10 mouse cellular contexts compared by ENCODE assay signal in genomic region chr2:126765867-126766582, GRCm38 (mm10). TPM values are rescaled to one million over a fixed set of nuclear protein-coding genes. Genes with fewer than 3 reads are reported as not detected.
DNase-seq lines count a peak whose midpoint lies in the region; ATAC-seq lines count a peak whose summit lies in the region.
"Had no signal": no experiment of that assay in that cellular context is flagged by ENCODE, and none has a peak within 500 bp of the region (broad histone marks: within the 10 kb centered on the region; RNA-seq: fewer than 3 reads in every experiment).

No protein-coding gene starts in this region.

- no peaks in the 10 kb centered on the region for H3K4me1 ChIP-seq in limb, embryonic 11.5 days (ENCODE audit: control insufficient read depth, insufficient read depth, low read length)
- peaks cover 5% of the 10 kb centered on the region for H3K4me1 ChIP-seq in limb, embryonic 10.5 days
- peaks cover 7% of the 10 kb centered on the region; the same call in 1 of the 2 replicates for H3K4me1 ChIP-seq in hindbrain, embryonic 15.5 days (replicated peaks)
- 0 out of 2 replicates have a peak, but pooled peaks cover 7% of the 10 kb centered on the region for H3K4me1 ChIP-seq in neural tube, embryonic 15.5 days

- peaks cover 6% of the 10 kb centered on the region for H3K36me3 ChIP-seq in limb, embryonic 11.5 days (ENCODE audit: control insufficient read depth, insufficient read depth, low read length)
- H3K36me3 ChIP-seq in limb, embryonic 10.5 days: peaks cover 37% of the 10 kb centered on the region
- H3K36me3 ChIP-seq in hindbrain, embryonic 15.5 days: peaks cover 22% of the 10 kb centered on the region
- H3K36me3 ChIP-seq in neural tube, embryonic 15.5 days: peaks cover 26% of the 10 kb centered on the region

- DNase-seq in cerebellum, postnatal 10 days: peak; percentile 10 to 14
- DNase-seq in cerebellum, adult 18-20 months: no peak
- DNase-seq in limb, embryonic 11.5 days (ENCODE audit: low spot score): peak; percentile 27
- DNase-seq in limb, embryonic 10.5 days (ENCODE audit: low spot score): no peak
- no peak for DNase-seq in testis, postnatal 14 days (ENCODE audit: low spot score)
- DNase-seq in cerebellum, adult 9-10 months: no peak
- DNase-seq: adrenal gland, adult 8-10 months had no signal

- ATAC-seq in limb, embryonic 11.5 days (ENCODE audit: insufficient number of reproducible peaks, low FRiP score, low TSS enrichment, low read depth): no peak
- ATAC-seq in hindbrain, embryonic 15.5 days (ENCODE audit: low FRiP score, low read depth): peak; percentile 45; the same call in 1 of the 2 replicates
- peak; percentile 77 for ATAC-seq in neural tube, embryonic 15.5 days (ENCODE audit: low FRiP score)

- H3K9ac ChIP-seq in limb, embryonic 11.5 days (ENCODE audit: low read length): no peak overlapping the region
- no peak overlapping the region for H3K9ac ChIP-seq in hindbrain, embryonic 15.5 days
- H3K9ac ChIP-seq in neural tube, embryonic 15.5 days (replicated peaks): no peak overlapping the region
- H3K9ac ChIP-seq: limb, embryonic 15.5 days had no signal

- H3K27ac ChIP-seq in limb, embryonic 11.5 days (replicated peaks; ENCODE audit: low read depth, low read length): no peak overlapping the region
- no peak overlapping the region for H3K27ac ChIP-seq in limb, embryonic 10.5 days
- H3K27ac ChIP-seq in hindbrain, embryonic 15.5 days (replicated peaks): no peak overlapping the region
- H3K27ac ChIP-seq in neural tube, embryonic 15.5 days (replicated peaks): no peak overlapping the region
- H3K27ac ChIP-seq: limb, embryonic 15.5 days had no signal

- H3K9me3 ChIP-seq in limb, embryonic 11.5 days (ENCODE audit: control insufficient read depth, low read length): no peaks in the 10 kb centered on the region
- H3K9me3 ChIP-seq in limb, embryonic 10.5 days (replicated peaks): no peaks in the 10 kb centered on the region
- no peaks in the 10 kb centered on the region for H3K9me3 ChIP-seq in hindbrain, embryonic 15.5 days
- H3K9me3 ChIP-seq in neural tube, embryonic 15.5 days (replicated peaks): no peaks in the 10 kb centered on the region
- H3K9me3 ChIP-seq: limb, embryonic 15.5 days had no signal

- WGBS in limb, embryonic 11.5 days: 50% methylated on average over 11 of the region's 11 CpGs
- WGBS in limb, embryonic 10.5 days: 55% methylated on average over 11 of the region's 11 CpGs
- WGBS in hindbrain, embryonic 15.5 days: 41% methylated on average over 11 of the region's 11 CpGs
- WGBS in neural tube, embryonic 15.5 days: 27% methylated on average over 11 of the region's 11 CpGs

- no peaks in the 10 kb centered on the region for H3K27me3 ChIP-seq in limb, embryonic 11.5 days (ENCODE audit: control insufficient read depth, insufficient read depth, low read length)
- no peaks in the 10 kb centered on the region for H3K27me3 ChIP-seq in limb, embryonic 10.5 days (ENCODE audit: low read depth, poor library complexity, severe bottlenecking)
- H3K27me3 ChIP-seq in hindbrain, embryonic 15.5 days: no peaks in the 10 kb centered on the region
- no peaks in the 10 kb centered on the region for H3K27me3 ChIP-seq in neural tube, embryonic 15.5 days (replicated peaks)
- H3K27me3 ChIP-seq: limb, embryonic 15.5 days had no signal

- H3K4me3 ChIP-seq in limb, embryonic 11.5 days (ENCODE audit: low read depth, low read length): no peak overlapping the region
- H3K4me3 ChIP-seq in limb, embryonic 10.5 days: no peak overlapping the region
- H3K4me3 ChIP-seq in hindbrain, embryonic 15.5 days: no peak overlapping the region
- no peak overlapping the region for H3K4me3 ChIP-seq in neural tube, embryonic 15.5 days (replicated peaks)
- H3K4me3 ChIP-seq: limb, embryonic 15.5 days had no signal

- H3K4me2 ChIP-seq in limb, embryonic 11.5 days (ENCODE audit: low read depth, severe bottlenecking): no peak overlapping the region
- H3K4me2 ChIP-seq in hindbrain, embryonic 15.5 days: peak overlapping the region; percentile 30
- peak overlapping the region; percentile 35; the same call in 1 of the 2 replicates for H3K4me2 ChIP-seq in neural tube, embryonic 15.5 days
- H3K4me2 ChIP-seq: limb, embryonic 15.5 days had no signal

RNA-seq across cellular contexts. Expression of gene Usp50, which starts 17.2 kb away (rescaled TPM):
- polyA plus RNA-seq in limb, embryonic 11.5 days (2014; fragmentation: Nextera tagmentation; extraction: Ambion mirVana): 2.7 and 3.0 TPM in 2 replicates
- polyA plus RNA-seq in limb, embryonic 10.5 days (2016; fragmentation: Nextera tagmentation; extraction: Ambion mirVana): 1.8 and 2.2 TPM in 2 replicates
- 2.0 and 2.4 TPM in 2 replicates for polyA plus RNA-seq in hindbrain, embryonic 15.5 days (2015; fragmentation: Nextera tagmentation; extraction: Ambion mirVana)
- 2.1 and 2.6 TPM in 2 replicates for polyA plus RNA-seq in neural tube, embryonic 15.5 days (2015; fragmentation: Nextera tagmentation; extraction: Ambion mirVana)

RNA-seq across cellular contexts. Expression of gene Usp8, which starts 58.9 kb away (rescaled TPM):
- 43.7 and 49.2 TPM in 2 replicates for polyA plus RNA-seq in limb, embryonic 11.5 days (2014; fragmentation: Nextera tagmentation; extraction: Ambion mirVana)
- polyA plus RNA-seq in limb, embryonic 10.5 days (2016; fragmentation: Nextera tagmentation; extraction: Ambion mirVana): 40.5 and 43.6 TPM in 2 replicates
- polyA plus RNA-seq in hindbrain, embryonic 15.5 days (2015; fragmentation: Nextera tagmentation; extraction: Ambion mirVana): 28.9 and 29.6 TPM in 2 replicates
- 30.1 and 33.2 TPM in 2 replicates for polyA plus RNA-seq in neural tube, embryonic 15.5 days (2015; fragmentation: Nextera tagmentation; extraction: Ambion mirVana)

Comparison
In these comparisons a context has a peak if more than half of its experiments do, and no peak if none do; other contexts are left out.
1. DNase-seq: peak in cerebellum, postnatal 10 days (2 of 2) and limb, embryonic 11.5 days (single experiment); none in cerebellum, adult 18-20 months (0 of 2), limb, embryonic 10.5 days (single experiment), testis, postnatal 14 days (single experiment) and cerebellum, adult 9-10 months (single experiment).